Mouse (Mus musculus) thymus, adult 2 months (tissue): ENCODE results near the gene Ddit4. TPM values are rescaled to one million over a fixed set of nuclear protein-coding genes. Genes with fewer than 3 reads are reported as not detected.

Source experiments
- DNase-seq: peaks from one replicate; pipeline ENCODE4 v3.0.0; 2021
- H3K27ac ChIP-seq: fragments of 200-500 bp; 2 replicates; pipeline ENCODE4 v1.5.1; 2012; ENCODE audit warnings: low read length, control low read depth; ENCODE audit not compliant: control insufficient read depth, insufficient read depth
- H3K27me3 ChIP-seq: fragments of 200-500 bp; 2 replicates; pipeline ENCODE4 v1.6.1; 2012; ENCODE audit warnings: mild to moderate bottlenecking, low read length, moderate library complexity, mixed read lengths; ENCODE audit not compliant: control insufficient read depth, insufficient read depth
- H3K36me3 ChIP-seq: fragments of 200-500 bp; 2 replicates; pipeline ENCODE4 v1.6.1; 2012; ENCODE audit warnings: mild to moderate bottlenecking, low read length, moderate library complexity; ENCODE audit not compliant: control insufficient read depth, insufficient read depth
- H3K4me1 ChIP-seq: fragments of 200-500 bp; replicated peaks from 2 replicates; pipeline ENCODE4 v1.6.1; 2012; ENCODE audit warnings: low read length; ENCODE audit not compliant: control insufficient read depth, insufficient read depth
- H3K4me3 ChIP-seq: fragments of 200-500 bp; 2 replicates; pipeline ENCODE4 v1.5.1; 2012; ENCODE audit warnings: mild to moderate bottlenecking, low read length, control low read depth, moderate library complexity; ENCODE audit not compliant: control insufficient read depth, insufficient read depth
- CTCF ChIP-seq: fragments of 200-500 bp; IDR thresholded peaks from 2 replicates; pipeline ENCODE4 v1.5.1; 2012; ENCODE audit warnings: mild to moderate bottlenecking, control low read depth, low read length, moderate library complexity, borderline replicate concordance; ENCODE audit not compliant: control insufficient read depth, poor library complexity, insufficient read depth; ENCODE audit errors: extremely low read depth
- POLR2A ChIP-seq: fragments of 200-500 bp; IDR thresholded peaks from 2 replicates; pipeline ENCODE4 v1.6.1; 2012; ENCODE audit warnings: mild to moderate bottlenecking, low read length, control low read depth, moderate library complexity; ENCODE audit not compliant: control insufficient read depth, poor library complexity, insufficient read depth; ENCODE audit errors: extremely low read depth
- WGBS: fragments of 180-500 bp; shearing (Covaris S2); methylation state at CpG from one replicate; pipeline ENCODE4 v1.1.7; 2018; 5-methylcytosine and 5-hydroxymethylcytosine counted together
- polyA plus RNA-seq: library from polyadenylated mRNA; depleted of rRNA; stranded (reverse); fragments of >200 nt; gene quantifications from 2 replicates; pipeline ENCODE4 v1.2.3, GENCODE M21; 2012

The Ddit4 gene
- polyA plus RNA-seq, 1 experiment = 190 TPM

- Histone ChIP-seq H3K4me1 (peaks cover 34% of the 10 kb centered on the region), H3K36me3 (no peaks in the 10 kb centered on the region), H3K4me3 (no peak overlapping the region), H3K27ac (no peak overlapping the region), H3K27me3 (no peaks in the 10 kb centered on the region)
- TF ChIP-seq POLR2A = no peak
- no peak for TF ChIP-seq CTCF
- no peak for DNase-seq
- 39% methylated on average over 8 of the region's 8 CpGs for WGBS
Observed at GRCm38 (mm10) chr10:59936058-59936856, 15.4 kb downstream of the Ddit4 start.

GRCm38 (mm10) chr10:59934039-59934438, 17.6 kb downstream of the Ddit4 start:
- DNase-seq = no peak
- H3K4me3 ChIP-seq = no peak overlapping the region
- H3K27me3 ChIP-seq = no peaks in the 10 kb centered on the region
- no peak overlapping the region for H3K27ac ChIP-seq
- TF ChIP-seq POLR2A = no peak
- TF ChIP-seq CTCF = no peak
- WGBS = 77% methylated on average over 3 of the region's 3 CpGs
- no peaks in the 10 kb centered on the region for H3K36me3 ChIP-seq
- peaks cover 31% of the 10 kb centered on the region for H3K4me1 ChIP-seq

GRCm38 (mm10) chr10:59932521-59932920, 19.1 kb downstream of the Ddit4 start:
- Histone ChIP-seq H3K27ac (no peak overlapping the region), H3K4me3 (no peak overlapping the region), H3K27me3 (no peaks in the 10 kb centered on the region), H3K4me1 (peaks cover 27% of the 10 kb centered on the region), H3K36me3 (no peaks in the 10 kb centered on the region)
- TF ChIP-seq CTCF = no peak
- TF ChIP-seq POLR2A = no peak
- WGBS = 21% methylated on average over 6 of the region's 6 CpGs
- no peak for DNase-seq

- H3K4me3 ChIP-seq = no peak overlapping the region
- no peak for DNase-seq
- no peak for TF ChIP-seq CTCF
- no peak overlapping the region for H3K27ac ChIP-seq
- H3K27me3 ChIP-seq = no peaks in the 10 kb centered on the region
- H3K36me3 ChIP-seq = no peaks in the 10 kb centered on the region
- WGBS = 90% methylated on average over 10 of the region's 10 CpGs
- peaks cover 19% of the 10 kb centered on the region for H3K4me1 ChIP-seq
Observed at GRCm38 (mm10) chr10:59930996-59931395, 20.6 kb downstream of the Ddit4 start.

GRCm38 (mm10) chr10:59929205-59929604, 22.4 kb downstream of the Ddit4 start:
- Histone ChIP-seq H3K4me1 (peaks cover 17% of the 10 kb centered on the region), H3K36me3 (no peaks in the 10 kb centered on the region), H3K27ac (no peak overlapping the region), H3K4me3 (no peak overlapping the region), H3K27me3 (no peaks in the 10 kb centered on the region)
- TF ChIP-seq CTCF (no peak), POLR2A (no peak)
- WGBS = 97% methylated on average over 7 of the region's 7 CpGs
- no peak for DNase-seq

- no peak for TF ChIP-seq CTCF
- TF ChIP-seq POLR2A = no peak
- 58% methylated on average over 3 of the region's 3 CpGs for WGBS
- H3K4me1 ChIP-seq = peaks cover 25% of the 10 kb centered on the region
- no peak overlapping the region for H3K27ac ChIP-seq
- no peaks in the 10 kb centered on the region for H3K36me3 ChIP-seq
- DNase-seq = no peak
- H3K27me3 ChIP-seq = no peaks in the 10 kb centered on the region
- H3K4me3 ChIP-seq = no peak overlapping the region
Observed at GRCm38 (mm10) chr10:59924305-59924704, 27.3 kb downstream of the Ddit4 start.
